Mouse (Mus musculus): ENCODE measurements around the gene Gm5726.
"Not testable (repeated sequence)": the region's sequence is repeated elsewhere in the genome, so short reads cannot be mapped to it uniquely, and the experiment has no call there.

Gene Gm5726

DNA sequence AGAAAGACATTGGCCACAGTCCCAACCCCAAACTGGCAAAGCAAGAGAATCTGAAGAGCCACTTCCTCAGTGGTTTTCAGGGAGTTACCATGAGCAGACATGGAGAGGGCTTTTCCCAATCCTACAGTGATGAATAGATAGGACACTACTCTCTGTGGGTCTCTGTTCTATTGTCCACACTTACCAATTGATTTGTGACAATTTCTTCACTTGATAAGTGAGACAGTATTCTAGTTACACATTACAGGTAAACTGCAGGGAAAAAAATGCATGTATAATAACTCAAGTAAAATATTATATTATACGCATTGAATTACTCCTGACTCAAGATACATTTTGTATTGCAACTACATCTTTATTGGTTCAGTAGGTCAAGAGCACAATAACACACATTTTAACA lies at the start of gene Gm5726:
TSS of gene Gm5726 (minus strand) at position 101 of the 400 bp plus-strand sequence.
- DNase-seq = not testable (repeated sequence)

DNA sequence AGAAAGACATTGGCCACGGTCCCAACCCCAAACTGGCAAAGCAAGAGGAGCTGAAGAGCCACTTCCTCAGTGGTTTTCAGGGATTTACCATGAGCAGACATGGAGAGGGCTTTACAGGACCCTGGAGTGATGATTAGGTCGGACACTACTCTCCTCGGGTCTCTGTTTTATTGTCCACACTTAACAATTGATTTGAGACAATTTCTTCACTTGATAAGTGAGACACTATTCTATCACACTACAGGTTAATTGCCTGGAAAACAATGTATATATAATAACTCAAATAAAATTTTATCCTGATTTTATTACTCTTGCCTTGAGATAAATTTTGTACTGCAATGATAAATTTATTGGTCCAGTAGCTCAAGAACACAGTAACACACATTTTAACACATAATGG lies 30.6 kb upstream of the Gm5726 start, which contains the start of gene Gm4141:
TSS of gene Gm4141 (minus strand) at position 101 of the 400 bp plus-strand sequence.
- not testable (repeated sequence) for DNase-seq

DNA sequence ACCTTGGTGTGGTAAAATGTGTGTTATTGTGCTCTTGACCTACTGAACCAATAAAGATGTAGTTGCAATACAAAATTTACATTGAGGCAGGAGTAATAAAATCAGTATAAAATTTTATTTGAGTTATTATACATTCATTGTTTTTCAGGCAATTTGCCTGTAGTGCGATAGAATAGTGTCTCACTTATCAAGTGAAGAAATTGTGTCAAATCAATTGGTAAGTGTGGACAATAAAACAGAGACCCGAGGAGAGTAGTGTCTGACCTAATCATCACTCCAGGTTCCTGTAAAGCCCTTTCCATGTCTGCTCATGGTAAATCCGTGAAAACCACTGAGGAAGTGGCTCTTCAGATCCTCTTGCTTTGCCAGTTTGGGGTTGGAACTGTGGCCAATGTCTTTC lies 12.0 kb downstream of the Gm5726 start, which contains the start of gene Vmn1r104:
TSS of gene Vmn1r104 (plus strand) at position 301 of the 400 bp plus-strand sequence.
- not testable (repeated sequence) for DNase-seq

DNA sequence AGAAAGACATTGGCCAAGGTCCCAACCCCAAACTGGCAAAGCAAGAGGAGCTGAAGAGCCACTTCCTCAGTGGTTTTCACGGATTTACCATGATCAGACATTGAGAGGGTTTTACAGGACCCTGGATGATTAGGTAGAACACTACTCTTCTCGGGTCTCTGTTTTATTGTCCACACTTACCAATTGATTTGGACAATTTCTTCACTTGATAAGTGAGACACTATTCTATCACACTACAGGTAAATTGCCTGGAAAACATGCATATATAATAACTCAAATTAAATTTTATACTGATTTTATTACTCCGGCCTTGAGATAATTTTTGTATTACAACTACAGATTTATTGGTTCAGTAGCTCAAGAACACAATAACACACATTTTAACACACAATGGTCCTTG lies 35.1 kb downstream of the Gm5726 start, which contains the start of gene Vmn1r103:
TSS of gene Vmn1r103 (minus strand) at position 101 of the 400 bp plus-strand sequence.
- DNase-seq = not testable (repeated sequence)
